Mouse (Mus musculus) cortical plate, adult 2 months (tissue): Measurements from ENCODE around the gene Alcam. TPM values are rescaled to one million over a fixed set of nuclear protein-coding genes. Genes with fewer than 3 reads are reported as not detected.
A peak's percentile ranks its signal among the peaks of the same experiment; 100 is the strongest.

ENCODE experiments used
- H3K27ac ChIP-seq: fragments of 200-500 bp; 2 replicates; pipeline ENCODE4 v1.5.1; 2012; ENCODE audit warnings: low read length, control low read depth, inconsistent platforms; ENCODE audit not compliant: insufficient read depth
- H3K4me1 ChIP-seq: fragments of 200-500 bp; 2 replicates; pipeline ENCODE4 v1.6.1; 2011; ENCODE audit warnings: low read length; ENCODE audit not compliant: control insufficient read depth, insufficient read depth
- H3K4me3 ChIP-seq: fragments of 200-500 bp; 2 replicates; pipeline ENCODE4 v1.5.1; 2011; ENCODE audit warnings: mild to moderate bottlenecking, low read length, control low read depth; ENCODE audit not compliant: insufficient read depth
- CTCF ChIP-seq: fragments of 200-500 bp; IDR thresholded peaks from 2 replicates; pipeline ENCODE4 v1.5.1; 2011; ENCODE audit warnings: mild to moderate bottlenecking, control low read depth, low read length; ENCODE audit not compliant: insufficient read depth; ENCODE audit errors: extremely low read depth
- POLR2A ChIP-seq: fragments of 200-500 bp; IDR thresholded peaks from 2 replicates; pipeline ENCODE4 v1.6.1; 2011; ENCODE audit warnings: mild to moderate bottlenecking, low read length, control low read depth; ENCODE audit not compliant: insufficient read depth; ENCODE audit errors: extremely low read depth
- polyA plus RNA-seq: library from polyadenylated mRNA; depleted of rRNA; stranded (reverse); fragments of >200 nt; gene quantifications from 2 replicates; pipeline ENCODE4 v1.2.3, GENCODE M21; 2012; rRNA removed

Alcam gene
- polyA plus RNA-seq = 57.2 and 58.4 TPM in 2 replicates

- no peak for TF ChIP-seq CTCF
- 0 out of 2 replicates have a peak, but pooled peaks have one; percentile 19 for TF ChIP-seq POLR2A
- Histone ChIP-seq H3K4me3 (peak within 1 kb of the TSS; percentile 62), H3K4me1 (no peaks in the 10 kb centered on the region), H3K27ac (0 out of 2 replicates have a peak within 1 kb of the TSS, but pooled peaks have one; percentile 4)
Observed at GRCm38 (mm10) chr16:52453971-52454514, at the start of gene Alcam. Gene Alcam, minus strand, starts transcription at chr16:52454074.

GRCm38 (mm10) chr16:52498757-52499335 lies 45.0 kb upstream of the Alcam start:
- Histone ChIP-seq H3K27ac (no peak overlapping the region), H3K4me3 (no peak overlapping the region), H3K4me1 (no peaks in the 10 kb centered on the region)
- TF ChIP-seq CTCF (no peak), POLR2A (no peak)

GRCm38 (mm10) chr16:52490542-52490941 lies 36.7 kb upstream of the Alcam start:
- H3K4me3 ChIP-seq = no peak overlapping the region
- H3K27ac ChIP-seq = no peak overlapping the region
- H3K4me1 ChIP-seq = no peaks in the 10 kb centered on the region
- TF ChIP-seq CTCF = no peak
- TF ChIP-seq POLR2A = no peak

- H3K27ac ChIP-seq = no peak overlapping the region
- TF ChIP-seq CTCF (no peak), POLR2A (no peak)
- H3K4me3 ChIP-seq = no peak overlapping the region
- H3K4me1 ChIP-seq = no peaks in the 10 kb centered on the region
Observed at GRCm38 (mm10) chr16:52474235-52474634, 20.4 kb upstream of the Alcam start.

- TF ChIP-seq POLR2A (no peak), CTCF (no peak)
- Histone ChIP-seq H3K27ac (no peak overlapping the region), H3K4me3 (no peak overlapping the region), H3K4me1 (no peaks in the 10 kb centered on the region)
Observed at GRCm38 (mm10) chr16:52473089-52473488, 19.2 kb upstream of the Alcam start.

GRCm38 (mm10) chr16:52472635-52473034 lies 18.8 kb upstream of the Alcam start:
- no peaks in the 10 kb centered on the region for H3K4me1 ChIP-seq
- TF ChIP-seq POLR2A = no peak
- no peak overlapping the region for H3K27ac ChIP-seq
- H3K4me3 ChIP-seq = no peak overlapping the region

- Histone ChIP-seq H3K4me1 (no peaks in the 10 kb centered on the region), H3K4me3 (no peak overlapping the region), H3K27ac (no peak overlapping the region)
- no peak for TF ChIP-seq CTCF
- no peak for TF ChIP-seq POLR2A
Observed at GRCm38 (mm10) chr16:52472059-52472458, 18.2 kb upstream of the Alcam start.

GRCm38 (mm10) chr16:52470881-52471280 lies 17.0 kb upstream of the Alcam start:
- Histone ChIP-seq H3K4me3 (no peak overlapping the region), H3K4me1 (no peaks in the 10 kb centered on the region), H3K27ac (no peak overlapping the region)
- TF ChIP-seq POLR2A (no peak), CTCF (no peak)

GRCm38 (mm10) chr16:52470226-52470625 lies 16.4 kb upstream of the Alcam start:
- TF ChIP-seq POLR2A = no peak
- no peak for TF ChIP-seq CTCF
- no peaks in the 10 kb centered on the region for H3K4me1 ChIP-seq
- H3K27ac ChIP-seq = no peak overlapping the region
- H3K4me3 ChIP-seq = no peak overlapping the region

- TF ChIP-seq CTCF = no peak
- no peak for TF ChIP-seq POLR2A
Observed at GRCm38 (mm10) chr16:52468426-52468825, 14.6 kb upstream of the Alcam start.

GRCm38 (mm10) chr16:52466770-52467169 lies 12.9 kb upstream of the Alcam start:
- Histone ChIP-seq H3K4me3 (no peak overlapping the region), H3K4me1 (no peaks in the 10 kb centered on the region), H3K27ac (no peak overlapping the region)
- TF ChIP-seq CTCF (no peak), POLR2A (no peak)

More at GRCm38 (mm10) chr16:52468426-52468825, 14.6 kb upstream of the Alcam start:
- Histone ChIP-seq H3K27ac (no peak overlapping the region), H3K4me3 (no peak overlapping the region), H3K4me1 (no peaks in the 10 kb centered on the region)
